Mouse (Mus musculus) limb, embryonic 12.5 days (tissue): ENCODE results near the gene Tent4b. TPM values are rescaled to one million over a fixed set of nuclear protein-coding genes. Genes with fewer than 3 reads are reported as not detected.

ENCODE experiments used
- ATAC-seq: fragments of 200-750 bp; cut with Nextera tagmentation; 2 replicates; pipeline ENCODE4 v1.8.0; 2017; ENCODE audit warnings: low read depth, moderate TSS enrichment; ENCODE audit not compliant: insufficient number of reproducible peaks, insufficient read depth, low FRiP score, low TSS enrichment
- H3K27ac ChIP-seq: fragments of 300-500 bp; sonication (generic); 2 replicates; pipeline ENCODE4 v1.5.1; 2016; ENCODE audit warnings: mild to moderate bottlenecking, moderate library complexity
- H3K27me3 ChIP-seq: fragments of 300-500 bp; sonication (generic); 2 replicates; pipeline ENCODE4 v1.6.1; 2016; ENCODE audit warnings: mild to moderate bottlenecking, moderate library complexity
- H3K36me3 ChIP-seq: fragments of 300-500 bp; sonication (generic); 2 replicates; pipeline ENCODE4 v1.6.1; 2016; ENCODE audit warnings: mild to moderate bottlenecking, moderate library complexity
- H3K4me1 ChIP-seq: fragments of 300-500 bp; sonication (generic); replicated peaks from 2 replicates; pipeline ENCODE4 v1.6.1; 2016
- H3K4me2 ChIP-seq: fragments of 300-500 bp; sonication (generic); 2 replicates; pipeline ENCODE4 v1.6.1; 2016; ENCODE audit warnings: mild to moderate bottlenecking, moderate library complexity
- H3K4me3 ChIP-seq: fragments of 300-500 bp; sonication (generic); replicated peaks from 2 replicates; pipeline ENCODE4 v1.5.1; 2016; ENCODE audit warnings: mild to moderate bottlenecking
- H3K9ac ChIP-seq: fragments of 300-500 bp; sonication (generic); replicated peaks from 2 replicates; pipeline ENCODE4 v1.6.1; 2016; ENCODE audit warnings: mild to moderate bottlenecking, moderate library complexity
- H3K9me3 ChIP-seq: fragments of 300-500 bp; sonication (generic); 2 replicates; pipeline ENCODE4 v1.6.1; 2016; ENCODE audit warnings: mild to moderate bottlenecking, moderate library complexity
- WGBS: fragments of 180-500 bp; shearing (Covaris S2); methylation state at CpG from one replicate; pipeline ENCODE4 v1.1.7; 2016; 5-methylcytosine and 5-hydroxymethylcytosine counted together
- polyA plus RNA-seq: library from polyadenylated mRNA; unstranded; fragments of >200 nt; fragmentation: Nextera tagmentation; extraction: Ambion mirVana; gene quantifications from 2 replicates; pipeline ENCODE4 v1.2.1, GENCODE M21; 2016

Gene Tent4b
- polyA plus RNA-seq, 1 experiment from 2014 or later, result 10.4 TPM

DNA sequence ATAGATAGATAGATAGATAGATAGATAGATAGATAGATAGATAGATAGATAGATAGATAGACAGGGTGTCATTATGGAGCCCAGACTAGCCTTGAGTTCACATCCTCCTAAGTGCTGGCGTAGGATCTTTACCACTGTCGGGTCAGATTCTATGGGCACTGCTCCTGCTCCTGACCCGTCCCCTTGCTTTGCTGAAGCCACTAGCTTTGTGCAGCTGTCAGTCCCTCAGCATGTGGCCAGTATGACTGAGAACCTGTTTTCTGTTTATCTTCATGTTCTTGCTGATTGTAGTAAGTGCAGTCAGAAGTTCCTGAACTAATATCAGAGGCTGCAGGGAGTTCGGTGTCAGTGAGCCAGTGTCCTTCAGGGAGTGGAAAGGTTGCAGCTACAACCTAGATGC lies 108.7 kb downstream of the Tent4b start:
- H3K4me1 ChIP-seq, result no peaks in the 10 kb centered on the region
- no peak overlapping the region for H3K4me2 ChIP-seq
- WGBS, result 92% methylated on average over 4 of the region's 4 CpGs
- no peaks in the 10 kb centered on the region for H3K27me3 ChIP-seq
- no peak for ATAC-seq
- no peak overlapping the region for H3K4me3 ChIP-seq
- H3K9me3 ChIP-seq, result no peaks in the 10 kb centered on the region
- no peak overlapping the region for H3K27ac ChIP-seq
- no peaks in the 10 kb centered on the region for H3K36me3 ChIP-seq
- no peak overlapping the region for H3K9ac ChIP-seq

Other genes with a start within 250 kb of the Tent4b start
- gene Zfp423, start 239.6 kb upstream of the Tent4b start, polyA plus RNA-seq, result 40.3 and 43.9 TPM in 2 replicates
- 58.2 and 58.5 TPM in 2 replicates for gene Cnep1r1, start 80.4 kb upstream of the Tent4b start, polyA plus RNA-seq
- 55.5 and 56.2 TPM in 2 replicates for gene Heatr3, start 61.4 kb upstream of the Tent4b start, polyA plus RNA-seq
- 3.2 and 4.4 TPM in 2 replicates for gene Adcy7, start 73.2 kb downstream of the Tent4b start, polyA plus RNA-seq
- gene Brd7, start 163.0 kb downstream of the Tent4b start, polyA plus RNA-seq, result 96.8 and 108 TPM in 2 replicates